Mouse (Mus musculus): ENCODE measurements around the gene Med28. TPM values are rescaled to one million over a fixed set of nuclear protein-coding genes. Genes with fewer than 3 reads are reported as not detected.

The Med28 gene
- 100 to 1,000 TPM in 1 of 2 experiments, 10 to 100 TPM in 1; 98.5 to 101 TPM for total RNA-seq (2021)

GRCm38 (mm10) chr5:45519960-45520808 lies at the start of gene Med28:
Gene Med28 (plus strand): TSS chr5:45520229.
- DNase-seq (ENCODE audit: low spot score in 2 of 2): peak; percentile 94 to 95
- intact Hi-C loops (cut with DNase I): no loop called here

GRCm38 (mm10) chr5:45472880-45473450 lies 47.1 kb upstream of the Med28 start:
- DNase-seq (ENCODE audit: low spot score in 2 of 2): no peak
- intact Hi-C loops (cut with DNase I): loop anchor here (5.0 kb wide), 1 partner anchor 59 kb away; no protein-coding TSS in a partner anchor

DNA sequence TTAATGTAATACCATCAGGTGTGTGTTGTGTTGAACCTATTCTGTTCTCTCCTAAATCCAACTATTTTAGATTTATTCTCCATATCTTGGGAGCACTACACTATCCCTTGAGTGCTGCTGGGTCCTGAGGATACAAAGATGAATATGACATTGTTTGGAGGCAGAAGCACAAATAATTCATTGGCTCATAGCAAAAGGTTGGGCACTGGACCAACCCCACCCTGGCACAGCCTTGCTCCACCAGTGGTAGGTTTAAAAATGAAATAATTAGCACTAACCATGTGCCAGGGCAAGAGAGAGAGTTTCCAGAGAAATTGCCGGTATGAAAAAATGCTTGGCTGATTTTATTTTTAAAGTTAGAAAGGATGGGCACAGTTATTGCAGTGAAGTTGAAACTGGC lies 46.5 kb upstream of the Med28 start:
- intact Hi-C loops (cut with DNase I): loop anchor here (5.0 kb wide), 1 partner anchor 59 kb away; no protein-coding TSS in a partner anchor
- no peak for DNase-seq (ENCODE audit: low spot score in 2 of 2)

GRCm38 (mm10) chr5:45474215-45474614 lies 45.8 kb upstream of the Med28 start:
- DNase-seq (ENCODE audit: low spot score in 2 of 2): no peak
- intact Hi-C loops (cut with DNase I): loop anchor here (1.0 to 5.0 kb wide), 3 partner anchors 58 to 873 kb away; no protein-coding TSS in a partner anchor

DNA sequence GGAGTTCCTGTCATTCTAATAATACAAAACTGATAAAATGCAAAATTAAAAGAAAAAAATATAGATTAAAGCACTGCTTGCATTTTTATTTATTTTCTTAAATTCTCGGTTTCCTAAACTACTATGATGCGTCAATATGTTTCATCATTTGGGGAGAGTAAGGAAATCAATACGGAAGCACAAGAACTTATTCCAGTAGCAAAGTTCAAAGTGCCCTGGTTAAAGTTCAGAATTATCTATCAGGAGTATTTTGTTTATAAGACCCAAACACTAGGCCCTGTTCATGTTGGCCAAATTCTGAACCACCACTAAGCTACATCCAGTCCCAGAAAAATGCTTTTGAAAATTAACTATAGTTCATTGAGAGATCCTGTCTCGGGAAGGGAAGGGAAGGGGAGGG lies 45.3 kb upstream of the Med28 start:
- intact Hi-C loops (cut with DNase I): loop anchor here (1.0 to 5.0 kb wide), 3 partner anchors 58 to 872 kb away; no protein-coding TSS in a partner anchor
- DNase-seq (ENCODE audit: low spot score in 2 of 2): no peak

DNA sequence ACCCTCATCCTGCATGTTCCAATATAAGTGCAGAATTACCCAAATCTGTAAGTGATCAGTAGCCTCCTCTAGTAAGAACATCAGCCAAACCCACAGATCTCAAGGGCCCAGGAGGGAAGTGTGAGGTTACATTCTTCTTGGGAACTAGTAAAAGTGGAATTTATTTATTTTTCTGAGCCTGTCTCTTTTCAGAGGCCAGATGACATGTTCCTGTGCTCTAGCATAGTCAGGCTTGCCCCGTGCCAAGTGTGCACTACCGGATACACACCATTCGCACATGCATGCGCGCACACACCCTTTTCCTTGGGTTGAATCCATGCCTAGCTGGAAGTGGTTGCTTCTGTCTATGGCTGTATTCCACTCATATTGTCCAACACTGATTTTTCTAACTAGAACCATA lies 44.3 kb upstream of the Med28 start:
- intact Hi-C loops (cut with DNase I): loop anchor here (2.0 kb wide), 1 partner anchor 871 kb away; no protein-coding TSS in a partner anchor
- DNase-seq (ENCODE audit: low spot score in 2 of 2): no peak

DNA sequence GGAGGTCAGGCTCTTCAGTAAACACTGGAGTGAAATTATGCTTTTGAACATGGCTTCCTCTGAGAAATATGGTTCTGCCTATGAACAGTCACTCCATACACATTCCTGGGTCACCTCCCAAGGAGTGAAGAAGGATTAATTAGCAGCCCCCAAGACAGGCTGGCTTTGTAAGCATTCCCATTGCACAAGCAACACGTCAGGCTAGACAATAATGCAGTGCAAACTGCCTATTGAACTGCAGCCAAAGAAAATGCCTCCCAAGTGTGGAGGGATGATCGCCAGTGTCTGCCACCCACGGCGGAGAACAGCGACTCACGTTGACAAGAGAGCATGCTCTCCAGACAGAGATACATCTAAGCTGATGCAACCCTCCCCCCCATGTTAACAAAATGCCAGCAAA lies 43.7 kb upstream of the Med28 start:
- no peak for DNase-seq (ENCODE audit: low spot score in 2 of 2)
- intact Hi-C loops (cut with DNase I): no loop called here

DNA sequence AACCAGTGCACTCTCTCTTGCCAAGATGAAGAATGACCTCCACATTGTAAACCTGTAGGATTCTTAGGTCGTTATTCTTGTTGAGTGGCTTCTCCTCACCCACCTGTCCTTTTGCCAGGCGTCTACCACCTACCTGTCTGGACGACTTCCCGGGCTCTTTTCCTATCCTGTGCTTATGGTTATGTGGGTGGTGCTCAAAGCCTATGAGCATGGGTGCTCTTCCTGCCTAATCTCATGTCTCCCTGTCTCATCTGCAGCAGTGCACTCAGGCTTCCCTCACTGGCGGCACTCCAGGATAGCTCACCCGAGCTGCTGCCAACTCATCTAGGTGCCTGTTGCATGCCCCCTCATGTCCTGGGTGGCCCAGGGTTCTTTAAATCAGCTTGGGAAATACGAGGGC lies 42.4 kb upstream of the Med28 start:
- intact Hi-C loops (cut with DNase I): no loop called here
- DNase-seq (ENCODE audit: low spot score in 2 of 2): peak in 1 of 2 experiments; percentile 30

DNA sequence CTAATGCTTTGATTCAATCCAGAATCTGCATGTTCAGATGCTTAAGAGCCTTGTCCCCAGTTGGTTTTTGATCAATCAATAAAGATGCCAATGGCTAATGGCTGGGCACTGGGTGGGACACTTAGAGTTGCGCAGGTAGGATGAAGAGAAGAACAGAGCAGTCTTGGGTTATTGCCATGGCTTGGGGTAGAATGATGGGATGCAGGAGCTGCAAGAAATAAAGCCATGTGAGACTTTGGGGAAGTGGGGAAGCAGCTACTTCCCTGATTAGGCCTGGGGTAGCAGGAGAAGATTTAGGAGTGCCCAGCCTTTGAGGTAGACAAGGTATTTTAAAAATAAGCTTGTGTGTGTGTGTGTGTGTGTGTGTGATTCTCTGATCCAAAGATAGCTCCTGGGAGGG lies 40.0 kb upstream of the Med28 start:
- intact Hi-C loops (cut with DNase I): no loop called here

DNA sequence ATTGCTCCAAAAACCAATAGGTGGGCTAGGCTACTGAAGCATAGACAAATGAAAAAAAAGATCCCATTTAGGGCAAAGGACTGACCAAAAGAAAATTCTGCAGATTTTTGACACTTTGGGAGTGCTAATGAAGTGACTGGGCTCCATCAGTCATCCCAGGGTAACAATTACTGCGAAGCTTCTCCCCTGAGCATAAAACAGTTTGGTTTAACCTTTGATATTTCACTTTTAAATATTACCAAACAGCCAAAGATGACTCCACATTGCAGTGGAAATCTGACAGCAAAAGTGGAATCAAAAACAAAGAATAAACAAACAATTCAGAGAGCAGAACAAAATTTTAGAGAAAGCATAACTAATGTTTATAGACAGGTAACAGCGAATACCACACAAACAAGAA lies 38.9 kb upstream of the Med28 start:
- intact Hi-C loops (cut with DNase I): no loop called here

More for the DNA sequence above, 40.0 kb upstream of the Med28 start:
- no peak for DNase-seq (ENCODE audit: low spot score in 2 of 2)

DNA sequence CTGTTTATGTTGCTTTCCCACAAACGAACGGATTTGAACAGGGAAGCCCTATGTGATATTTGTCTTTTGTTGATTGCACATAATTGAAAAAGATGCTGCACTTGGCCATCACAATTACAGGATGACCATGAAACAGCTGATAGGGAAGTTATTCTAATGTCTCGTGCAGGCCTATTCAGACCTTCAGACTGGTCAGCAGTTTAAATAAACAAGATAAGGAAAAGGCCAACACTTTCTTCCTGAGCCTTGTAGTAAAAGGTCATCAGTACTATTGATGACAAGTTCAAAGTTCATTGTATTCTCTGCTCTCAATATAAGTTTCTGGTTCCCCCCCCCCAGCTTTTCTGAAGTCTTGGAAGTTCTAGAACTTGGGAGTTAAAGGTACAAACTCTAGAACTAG lies 37.4 kb upstream of the Med28 start:
- intact Hi-C loops (cut with DNase I): no loop called here
- no peak for DNase-seq (ENCODE audit: low spot score in 2 of 2)

More for the DNA sequence above, 38.9 kb upstream of the Med28 start:
- no peak for DNase-seq (ENCODE audit: low spot score in 2 of 2)

DNA sequence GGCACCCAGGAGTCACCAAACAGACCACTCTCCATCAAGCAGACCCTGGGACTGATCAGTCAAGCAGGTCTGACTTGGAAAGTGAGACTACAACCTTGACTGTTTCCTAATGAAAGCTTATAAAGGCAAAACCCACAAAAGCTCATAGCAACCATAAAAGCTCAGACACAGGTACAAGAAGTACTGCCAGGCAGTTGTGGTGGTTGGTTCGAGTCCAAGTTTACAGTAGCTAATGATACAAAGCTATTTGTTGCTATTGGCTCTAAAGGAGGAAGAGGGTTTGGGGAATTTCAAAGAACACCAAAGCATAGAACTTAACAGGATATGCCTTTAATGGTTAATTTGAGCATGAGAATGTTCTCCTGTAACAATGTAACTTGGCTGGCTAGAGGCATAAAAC lies 36.4 kb upstream of the Med28 start:
- intact Hi-C loops (cut with DNase I): no loop called here
- no peak for DNase-seq (ENCODE audit: low spot score in 2 of 2)

DNA sequence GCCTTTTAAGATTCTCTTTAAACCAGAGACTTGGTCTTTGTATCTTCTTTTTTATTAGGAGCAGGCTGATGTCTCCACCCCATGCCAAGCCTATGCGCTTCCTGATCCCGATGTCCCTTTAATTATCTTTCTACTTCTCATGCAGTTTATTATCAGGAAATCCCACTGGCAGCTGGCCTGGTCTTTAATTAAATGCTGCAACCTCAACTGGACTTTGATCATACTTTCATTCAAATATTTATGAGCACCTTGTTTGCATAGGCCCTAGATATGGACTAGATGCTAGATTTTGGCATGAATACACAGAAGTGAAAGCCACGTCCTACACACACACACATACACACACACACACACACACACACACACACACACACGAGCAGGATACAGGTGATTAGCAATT lies 28.3 kb upstream of the Med28 start:
- no peak for DNase-seq (ENCODE audit: low spot score in 2 of 2)
- intact Hi-C loops (cut with DNase I): no loop called here

DNA sequence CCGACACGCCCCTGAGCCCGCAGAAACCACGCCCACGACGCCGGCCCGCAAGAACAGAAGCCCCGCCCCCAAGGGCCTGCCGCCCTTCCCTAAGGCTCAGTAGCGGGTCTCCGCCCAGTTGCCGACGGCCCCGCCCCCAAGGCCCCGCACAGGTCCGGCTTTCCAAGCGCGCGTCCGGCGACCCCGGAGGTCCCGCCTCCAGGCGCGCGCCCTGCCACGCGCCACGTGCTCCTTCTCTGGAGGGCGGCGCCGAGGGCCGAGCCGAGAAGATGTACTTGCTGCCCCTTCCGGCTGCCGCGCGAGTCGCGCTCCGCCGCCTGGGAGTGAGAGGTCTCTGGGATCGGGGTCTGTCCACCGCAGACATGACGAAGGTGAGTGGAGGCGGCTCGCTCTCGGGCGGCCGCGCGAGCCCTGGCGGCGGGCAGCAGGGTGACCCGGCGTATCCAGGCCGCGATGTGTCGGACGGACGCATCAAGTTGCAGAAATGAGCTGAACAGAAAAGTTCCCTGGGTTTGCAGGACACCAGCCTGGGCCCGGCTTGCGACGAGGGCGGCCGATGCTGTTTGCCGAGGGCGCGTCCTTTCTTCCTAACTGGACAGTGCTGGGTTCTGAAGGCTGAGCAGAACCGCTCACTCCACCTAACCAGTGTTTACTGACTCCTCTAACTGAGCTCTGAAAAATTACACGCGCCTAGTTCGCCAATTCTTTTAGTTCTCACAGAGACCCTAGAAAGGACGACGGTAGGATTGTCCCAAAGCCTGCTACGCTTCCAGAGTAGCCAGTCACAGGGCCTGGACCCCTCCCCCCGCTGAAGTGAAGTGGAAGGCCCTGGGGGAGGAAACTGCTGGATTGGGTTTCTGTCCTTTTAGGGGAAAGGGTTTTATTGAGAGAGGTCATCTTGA lies 26.6 kb upstream of the Med28 start, which contains the start of gene Lap3:
Lap3 (plus strand) TSS at position 184 of the 902 bp plus-strand sequence.
- DNase-seq (ENCODE audit: low spot score in 2 of 2): peak; percentile 96
- intact Hi-C loops (cut with DNase I): no loop called here

- no peak for DNase-seq (ENCODE audit: low spot score in 2 of 2)
- intact Hi-C loops (cut with DNase I): no loop called here
Observed at GRCm38 (mm10) chr5:45494093-45494755, 25.8 kb upstream of the Med28 start.

DNA sequence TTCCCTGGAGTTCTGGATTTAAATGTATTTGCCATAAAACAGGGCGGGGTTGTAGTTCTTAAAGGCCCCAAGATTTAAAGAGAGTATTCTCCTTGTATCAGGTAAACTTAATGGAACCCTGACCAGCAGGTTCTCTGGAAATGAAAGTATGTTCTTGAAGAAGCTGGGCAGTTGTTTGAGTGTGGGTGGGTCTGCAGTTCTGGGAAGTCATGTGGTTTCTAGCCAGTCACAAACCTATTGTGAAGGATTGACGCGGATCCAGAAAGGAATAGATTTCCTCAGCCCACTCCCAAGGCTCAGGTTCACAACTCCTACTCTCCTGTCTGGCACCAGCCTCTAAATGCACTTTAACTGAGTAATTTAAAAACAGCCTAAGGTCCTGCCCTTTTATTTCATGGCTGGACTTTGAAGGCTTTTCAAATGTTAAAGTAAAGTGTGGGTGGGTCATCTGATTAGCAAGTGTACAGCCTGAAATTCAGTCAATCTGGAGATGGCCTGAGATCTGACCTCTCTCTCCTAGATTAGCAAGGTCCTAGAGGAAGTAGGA lies 24.5 kb upstream of the Med28 start:
- DNase-seq (ENCODE audit: low spot score in 2 of 2): no peak
- intact Hi-C loops (cut with DNase I): no loop called here

DNA sequence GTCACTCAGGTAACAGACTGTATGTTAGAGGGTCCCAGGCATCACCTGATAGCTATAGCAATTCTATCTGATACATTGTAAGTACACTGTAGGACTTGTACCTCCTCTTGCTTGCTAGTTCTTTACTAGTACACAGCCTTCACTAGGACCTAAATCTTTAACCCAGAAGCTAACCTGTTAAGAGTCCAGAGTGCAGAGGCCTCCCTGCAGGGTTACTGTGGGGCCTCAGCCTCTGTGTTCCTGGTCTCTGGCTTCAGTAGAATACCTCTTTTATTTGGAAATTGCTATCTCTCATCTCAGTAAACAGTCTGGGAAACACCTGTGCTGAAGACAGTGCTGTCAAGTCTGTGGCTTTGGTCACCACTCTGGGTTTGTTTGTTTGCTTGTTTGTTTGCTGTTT lies 24.0 kb upstream of the Med28 start:
- no peak for DNase-seq (ENCODE audit: low spot score in 2 of 2)
- intact Hi-C loops (cut with DNase I): no loop called here

DNA sequence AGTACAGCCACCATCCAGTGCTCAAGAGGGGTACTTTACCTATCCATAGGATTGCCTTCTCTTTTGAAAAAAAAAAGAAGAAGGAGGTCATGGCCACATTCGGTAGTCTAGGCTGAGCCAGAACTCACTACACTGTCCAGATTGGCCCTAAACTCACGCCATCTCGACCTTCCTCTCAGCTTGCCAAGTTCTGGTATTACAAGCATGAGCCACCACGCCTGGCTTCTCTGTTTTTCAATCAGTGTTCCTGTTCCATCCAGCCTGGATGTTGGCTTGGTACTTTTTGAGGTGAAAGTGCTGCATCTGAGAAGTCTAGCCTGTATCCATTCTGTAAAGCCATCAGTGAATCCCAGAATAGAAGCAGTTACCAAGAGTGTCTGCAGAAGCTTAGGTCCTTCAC lies 23.6 kb upstream of the Med28 start:
- no peak for DNase-seq (ENCODE audit: low spot score in 2 of 2)
- intact Hi-C loops (cut with DNase I): no loop called here

- intact Hi-C loops (cut with DNase I): no loop called here
- DNase-seq (ENCODE audit: low spot score in 2 of 2): no peak
Observed at GRCm38 (mm10) chr5:45496930-45497550, 23.0 kb upstream of the Med28 start.
